Mouse (Mus musculus): ENCODE data around the gene H2-D1.

DNA sequence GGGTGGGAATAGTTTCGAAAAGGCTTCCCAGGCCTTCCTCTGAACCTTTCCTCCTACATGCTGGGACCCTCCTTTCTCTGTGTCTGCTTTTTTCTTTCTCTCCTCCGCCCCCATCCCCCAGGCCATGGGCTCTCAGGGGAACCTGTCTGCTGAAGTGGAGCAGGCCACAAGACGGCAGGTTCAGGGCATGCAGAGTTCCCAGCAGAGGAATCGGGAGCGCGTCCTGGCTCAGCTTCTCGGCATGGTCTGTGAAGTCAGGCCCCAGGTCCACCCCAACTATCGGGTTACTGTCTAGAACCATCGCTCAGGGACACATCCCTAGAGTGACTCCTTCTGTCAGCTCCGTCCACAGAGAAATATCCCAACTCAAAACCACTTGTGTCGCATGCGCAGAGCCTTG is 25.0 kb upstream of the H2-D1 start:
- TF ChIP-seq CTCF (IDR thresholded peaks at IDR 0.05) (no peak), EP300 (IDR thresholded peaks at IDR 0.05) (no peak)
